Mouse (Mus musculus) liver, adult (tissue): ENCODE measurements around the gene Vps16.

ENCODE experiments used
- GATA4 ChIP-seq: IDR thresholded peaks from 2 replicates; pipeline ENCODE4 v1.6.1; 2014; ENCODE audit warnings: mild to moderate bottlenecking, low read length; ENCODE audit not compliant: insufficient replicate concordance

The Vps16 gene

GRCm38 (mm10) chr2:130469935-130470334, 45.8 kb downstream of the Vps16 start:
- TF ChIP-seq GATA4 = no peak

- TF ChIP-seq GATA4 = no peak
Measured at GRCm38 (mm10) chr2:130472908-130473510, 48.9 kb downstream of the Vps16 start.

GRCm38 (mm10) chr2:130475764-130476163, 51.6 kb downstream of the Vps16 start:
- TF ChIP-seq GATA4 = no peak

- TF ChIP-seq GATA4 = no peak
Measured at GRCm38 (mm10) chr2:130476666-130477297, 52.6 kb downstream of the Vps16 start.

GRCm38 (mm10) chr2:130482177-130482576, 58.0 kb downstream of the Vps16 start:
- no peak for TF ChIP-seq GATA4

GRCm38 (mm10) chr2:130482700-130483099, 58.6 kb downstream of the Vps16 start:
- no peak for TF ChIP-seq GATA4

GRCm38 (mm10) chr2:130484206-130484605, 60.1 kb downstream of the Vps16 start:
- TF ChIP-seq GATA4 = no peak

- TF ChIP-seq GATA4 = no peak
Measured at GRCm38 (mm10) chr2:130488002-130488401, 63.9 kb downstream of the Vps16 start.

- TF ChIP-seq GATA4 = no peak
Measured at GRCm38 (mm10) chr2:130488600-130488999, 64.5 kb downstream of the Vps16 start.

GRCm38 (mm10) chr2:130491162-130491561, 67.0 kb downstream of the Vps16 start:
- no peak for TF ChIP-seq GATA4

GRCm38 (mm10) chr2:130491587-130491986, 67.4 kb downstream of the Vps16 start:
- TF ChIP-seq GATA4 = no peak
